Mouse (Mus musculus): ENCODE measurements around the gene Ptprs.

The Ptprs gene

GRCm38 (mm10) chr17:56372109-56372508, 104.2 kb downstream of the Ptprs start:
- DNase-seq, result no peak

- DNase-seq, result no peak
Measured at GRCm38 (mm10) chr17:56371029-56371660, 105.1 kb downstream of the Ptprs start.

GRCm38 (mm10) chr17:56370090-56370489, 106.2 kb downstream of the Ptprs start:
- DNase-seq, result no peak

- DNase-seq, result no peak
Measured at GRCm38 (mm10) chr17:56368291-56368790, 107.9 kb downstream of the Ptprs start.

- no peak for DNase-seq
Measured at GRCm38 (mm10) chr17:56365791-56366673, 110.3 kb downstream of the Ptprs start.

All from kidney, adult 11 months (tissue).